Mouse (Mus musculus) liver, embryonic 16.5 days (tissue): ENCODE measurements at regions not wholly inside any gene's neighbourhood (a gene's known extent, or its start where the extent isn't known, plus 50 kb on each side); places are given as distances from the start of the nearest gene placed in this dataset.

Experiments
- ATAC-seq: fragments of 200-750 bp; cut with Nextera tagmentation; 2 replicates; pipeline ENCODE4 v1.8.0; 2017; ENCODE audit warnings: low read depth, mild to moderate bottlenecking, moderate number of reproducible peaks, moderate library complexity
- H3K27ac ChIP-seq: fragments of 300-500 bp; sonication (generic); 2 replicates; pipeline ENCODE4 v1.5.1; 2014; ENCODE audit warnings: mild to moderate bottlenecking, low read length
- H3K27me3 ChIP-seq: fragments of 300-500 bp; sonication (generic); 2 replicates; pipeline ENCODE4 v1.6.1; 2014; ENCODE audit warnings: low read depth, low read length, mixed read lengths; ENCODE audit not compliant: control insufficient read depth, insufficient read depth
- H3K36me3 ChIP-seq: fragments of 300-500 bp; sonication (generic); 2 replicates; pipeline ENCODE4 v1.6.1; 2014; ENCODE audit warnings: mild to moderate bottlenecking; ENCODE audit not compliant: control insufficient read depth, insufficient read depth
- H3K4me1 ChIP-seq: fragments of 300-500 bp; sonication (generic); 2 replicates; pipeline ENCODE4 v1.6.1; 2014; ENCODE audit warnings: low read depth, low read length, mixed read lengths; ENCODE audit not compliant: control insufficient read depth
- H3K4me2 ChIP-seq: fragments of 300-500 bp; sonication (generic); 2 replicates; pipeline ENCODE4 v1.6.1; 2014; ENCODE audit warnings: low read depth, low read length, mixed read lengths
- H3K4me3 ChIP-seq: fragments of 300-500 bp; sonication (generic); 2 replicates; pipeline ENCODE4 v1.5.1; 2014; ENCODE audit warnings: low read depth, mild to moderate bottlenecking, low read length
- H3K9ac ChIP-seq: fragments of 300-500 bp; sonication (generic); 2 replicates; pipeline ENCODE4 v1.6.1; 2014; ENCODE audit warnings: low read depth, low read length
- H3K9me3 ChIP-seq: fragments of 300-500 bp; sonication (generic); replicated peaks from 2 replicates; pipeline ENCODE4 v1.6.1; 2016; ENCODE audit warnings: low read length; ENCODE audit not compliant: control insufficient read depth
- WGBS: fragments of 180-500 bp; shearing (Covaris S2); extraction: QIAGEN DNeasy Blood & Tissue Kit; methylation state at CpG from one replicate; pipeline ENCODE4 v1.1.7; 2014; ENCODE audit not compliant: insufficient replicate concordance; 5-methylcytosine and 5-hydroxymethylcytosine counted together

- H3K4me2 ChIP-seq = no peak overlapping the region
- WGBS = 53% methylated on average over 4 of the region's 4 CpGs
- H3K27me3 ChIP-seq = no peaks in the 10 kb centered on the region
- peaks cover 12% of the 10 kb centered on the region for H3K4me1 ChIP-seq
- H3K9ac ChIP-seq = no peak overlapping the region
- H3K4me3 ChIP-seq = no peak overlapping the region
- no peaks in the 10 kb centered on the region for H3K9me3 ChIP-seq
- H3K27ac ChIP-seq = no peak overlapping the region
- no peak for ATAC-seq
- no peaks in the 10 kb centered on the region for H3K36me3 ChIP-seq
Measured at GRCm38 (mm10) chr12:109516961-109517360, 64.3 kb downstream of the Dlk1 start.

GRCm38 (mm10) chr12:109514292-109514818, 61.7 kb downstream of the Dlk1 start:
- Histone ChIP-seq H3K27me3 (no peaks in the 10 kb centered on the region), H3K4me1 (peaks cover 17% of the 10 kb centered on the region), H3K4me2 (no peak overlapping the region), H3K9ac (no peak overlapping the region), H3K27ac (no peak overlapping the region), H3K9me3 (no peaks in the 10 kb centered on the region), H3K36me3 (no peaks in the 10 kb centered on the region), H3K4me3 (no peak overlapping the region)
- 70% methylated on average over 9 of the region's 9 CpGs for WGBS
- ATAC-seq = no peak
